Mouse (Mus musculus) bone marrow macrophage, adult 2 months (primary cell): ENCODE data around the gene Ptgis.

Source experiments
- CTCF ChIP-seq: IDR thresholded peaks from 2 replicates; pipeline ENCODE4 v1.5.1; 2012; ENCODE audit warnings: low read depth, mild to moderate bottlenecking, low read length, moderate library complexity
- POLR2A ChIP-seq: IDR thresholded peaks from 2 replicates; pipeline ENCODE4 v1.6.1; 2012; ENCODE audit warnings: mild to moderate bottlenecking, low read depth, low read length, borderline replicate concordance

- peak; percentile 96 for TF ChIP-seq CTCF
- TF ChIP-seq POLR2A, result no peak
Measured at GRCm38 (mm10) chr2:167278751-167279526, 38.5 kb upstream of the Ptgis start.
